Mouse (Mus musculus): ENCODE data around the gene Trmu.

DNA sequence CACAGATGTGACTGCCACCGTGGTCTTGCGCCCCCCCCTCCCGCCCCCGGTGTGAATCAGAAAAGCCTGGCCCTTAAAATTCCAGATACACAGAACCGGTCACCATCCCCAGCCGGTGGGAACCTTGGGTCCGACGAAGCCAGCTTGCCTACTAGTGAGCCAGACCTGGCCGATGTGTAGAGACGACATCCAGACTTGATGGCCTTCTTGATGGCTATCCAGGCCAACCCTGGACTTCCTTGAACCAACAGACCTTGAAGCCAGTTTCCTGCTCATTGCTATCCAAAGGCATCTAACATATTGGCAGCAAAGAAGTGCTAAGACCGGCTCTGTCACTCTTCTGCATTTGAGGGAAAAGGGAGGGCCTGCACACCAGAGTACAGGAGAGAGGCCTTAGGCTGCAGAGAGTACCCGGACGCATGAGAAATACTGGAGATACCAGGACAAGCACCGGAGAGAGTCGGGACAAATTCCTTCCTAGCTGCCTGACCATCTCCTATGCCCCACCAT lies 20.1 kb upstream of the Trmu start:
- TF ChIP-seq CTCF (IDR thresholded peaks at IDR 0.05; ENCODE audit: low read depth, low read length) (no peak), POLR2A (IDR thresholded peaks at IDR 0.05; ENCODE audit: borderline replicate concordance, low read depth, low read length) (no peak; the same call in 1 of the 2 replicates)

Measured in bone marrow macrophage, adult 2 months (primary cell).